Mouse (Mus musculus) stomach, postnatal 0 days (tissue): ENCODE results near the gene Cdc42bpg.

Experiments
- CTCF ChIP-seq: IDR thresholded peaks from 2 replicates; pipeline ENCODE4 v1.5.1; 2016; ENCODE audit warnings: antibody characterized with exemption, low read depth, mild to moderate bottlenecking, moderate library complexity
- EP300 ChIP-seq: optimal IDR thresholded peaks from 2 replicates; pipeline ENCODE3; 2016; ENCODE audit warnings: antibody characterized with exemption

DNA sequence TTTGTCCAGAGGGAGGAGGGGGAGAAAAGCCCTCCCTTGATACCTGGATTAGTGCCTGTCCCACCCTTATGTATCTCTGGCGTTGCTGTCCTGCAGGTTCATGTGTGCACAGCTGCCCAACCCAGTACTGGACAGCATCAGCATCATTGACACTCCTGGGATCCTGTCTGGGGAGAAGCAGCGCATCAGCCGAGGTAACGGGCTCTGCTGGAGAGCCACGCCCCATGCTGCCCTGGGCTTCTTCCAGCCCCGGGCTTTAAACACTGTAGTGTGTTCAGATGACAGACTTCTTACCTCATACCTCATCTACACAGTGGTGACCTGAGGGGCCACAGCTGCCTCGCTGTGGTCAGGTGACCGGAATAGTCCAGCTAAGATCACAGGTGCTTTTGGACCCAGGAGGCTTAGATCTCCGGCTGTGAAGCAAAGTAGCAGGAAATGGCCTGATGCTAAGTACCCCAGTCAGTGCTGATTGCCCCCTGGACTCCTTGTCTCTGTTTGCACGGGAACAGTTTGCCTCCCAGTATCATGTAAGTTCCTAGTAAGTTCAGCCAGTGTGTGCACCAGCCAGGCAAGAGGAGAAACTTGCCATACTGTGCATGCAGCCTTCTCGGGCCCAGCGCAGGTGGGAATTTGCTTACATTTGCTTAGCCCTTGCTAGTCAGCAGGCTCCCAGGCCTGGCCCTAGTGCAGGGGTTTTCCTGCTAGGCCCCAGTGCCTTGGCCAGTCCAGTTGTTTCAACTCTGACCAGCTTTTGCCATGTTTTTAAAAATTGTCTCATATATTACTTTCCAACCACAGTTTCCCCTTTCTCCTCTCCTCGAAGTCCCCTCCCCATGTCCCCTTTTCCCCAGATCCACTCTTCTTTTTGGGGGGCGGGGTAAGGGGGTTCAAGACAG lies 24.9 kb upstream of the Cdc42bpg start:
- no peak for TF ChIP-seq CTCF
- no peak for TF ChIP-seq EP300
